Comparison of ENCODE assay signal across 16 mouse cellular contexts in the genomic region with DNA sequence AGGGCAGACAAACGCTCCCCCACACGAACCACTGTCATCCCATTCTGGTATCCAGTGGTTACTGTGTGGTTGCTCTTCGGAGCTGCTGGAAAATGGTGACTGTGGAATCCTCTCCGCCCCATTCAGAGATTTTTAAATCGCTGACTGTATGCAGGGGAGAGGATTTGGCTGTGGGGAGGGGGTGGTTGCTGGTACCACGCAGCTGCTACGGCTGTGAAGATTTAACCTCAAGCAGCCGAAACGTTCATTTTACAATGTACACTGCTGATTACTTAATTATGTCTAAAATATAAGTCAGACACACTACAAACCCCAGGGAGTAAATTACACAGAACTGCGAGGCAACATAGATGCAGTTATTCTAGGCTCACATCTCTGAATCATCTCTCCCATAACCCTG.
"Had no signal": no experiment of that assay in that cellular context is flagged by ENCODE, and none has a peak within 500 bp of the region (broad histone marks: within the 10 kb centered on the region; RNA-seq: fewer than 3 reads in every experiment).

No protein-coding gene starts in this region.

- ATAC-seq: liver, postnatal 0 days; midbrain, embryonic 15.5 days had no signal

- H3K4me2 ChIP-seq: limb, embryonic 12.5 days; liver, embryonic 13.5 days; lung, embryonic 15.5 days; midbrain, embryonic 11.5 days; midbrain, embryonic 15.5 days; neural tube, embryonic 12.5 days had no signal

- H3K4me1 ChIP-seq: liver, embryonic 13.5 days; lung, embryonic 15.5 days; megakaryocyte, embryonic 14.5 days; midbrain, embryonic 15.5 days; neural tube, embryonic 12.5 days had no signal

- H3K27ac ChIP-seq: kidney, postnatal 0 days; limb, embryonic 12.5 days; liver, embryonic 13.5 days; lung, embryonic 15.5 days; macrophage; midbrain, embryonic 15.5 days; neural tube, embryonic 12.5 days had no signal

- H3K4me3 ChIP-seq: limb, embryonic 12.5 days; liver, embryonic 13.5 days; lung, embryonic 15.5 days; megakaryocyte, embryonic 14.5 days; midbrain, embryonic 15.5 days; neural tube, embryonic 12.5 days had no signal

- H3K9ac ChIP-seq: limb, embryonic 12.5 days; liver, embryonic 13.5 days; liver, postnatal 0 days; lung, embryonic 15.5 days; midbrain, embryonic 15.5 days; neural tube, embryonic 12.5 days had no signal

- DNase-seq: kidney, adult 9 months; kidney, postnatal 4 days; liver; liver, embryonic 13.5 days; liver, postnatal 0 days; lung, postnatal 14 days; right cerebral cortex, postnatal 14 days; thymus, postnatal 4 days had no signal

- H3K36me3 ChIP-seq: limb, embryonic 12.5 days; liver, embryonic 13.5 days; lung, embryonic 15.5 days; midbrain, embryonic 15.5 days; neural tube, embryonic 12.5 days had no signal

- H3K9me3 ChIP-seq: limb, embryonic 12.5 days; liver, embryonic 13.5 days; lung, embryonic 15.5 days; midbrain, embryonic 15.5 days; neural tube, embryonic 12.5 days had no signal

- H3K27me3 ChIP-seq: limb, embryonic 12.5 days; liver, embryonic 13.5 days; lung, embryonic 15.5 days; megakaryocyte, embryonic 14.5 days; midbrain, embryonic 15.5 days; neural tube, embryonic 12.5 days had no signal
